Mouse (Mus musculus): Measurements from ENCODE around the gene Rbm4.

GRCm38 (mm10) chr19:4786313-4786712 lies 7.4 kb downstream of the Rbm4 start:
- no peak for TF ChIP-seq CTCF (conservative IDR thresholded peaks at IDR 0.05 in 1 of 2, IDR thresholded peaks at IDR 0.05 in 1 of 2; ENCODE audit: low read depth in 2 of 2, low read length in 2 of 2)
- no peak for TF ChIP-seq MXI1 (IDR thresholded peaks at IDR 0.05; ENCODE audit: low read depth, low read length)

Data from CH12.LX (cell line).